Mouse (Mus musculus) liver, embryonic 14.5 days (tissue): ENCODE measurements around the gene Nsmce4a.

ENCODE experiments used
- CTCF ChIP-seq: IDR thresholded peaks from 2 replicates; pipeline ENCODE4 v1.5.1; 2016; ENCODE audit warnings: antibody characterized with exemption, low read depth, control low read depth
- EP300 ChIP-seq: IDR thresholded peaks from 2 replicates; pipeline ENCODE4 v1.6.1; 2016; ENCODE audit warnings: antibody characterized with exemption, low read depth

DNA sequence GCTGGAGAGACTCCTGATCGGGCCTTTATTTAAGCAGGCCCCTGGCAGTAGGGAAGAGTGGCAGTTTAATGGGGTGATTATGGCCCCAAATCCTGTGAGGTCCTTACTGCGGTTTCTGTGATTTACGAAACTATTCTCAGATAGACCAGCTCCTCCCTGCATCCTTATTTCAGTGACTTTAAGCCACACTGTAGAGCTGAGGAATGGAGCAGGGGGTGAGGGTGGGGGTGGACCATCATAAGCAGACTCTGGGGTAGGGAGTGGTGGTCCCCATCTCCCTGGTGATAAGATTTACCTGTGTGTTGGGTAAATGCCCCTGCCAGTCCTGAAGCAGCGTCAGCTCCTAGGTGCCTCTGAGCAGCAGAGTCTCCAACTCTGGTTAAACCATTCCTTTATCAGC is 34.0 kb upstream of the Nsmce4a start:
- TF ChIP-seq CTCF: no peak
- no peak for TF ChIP-seq EP300
